Mouse (Mus musculus): ENCODE results near the gene Fam155a. TPM values are rescaled to one million over a fixed set of nuclear protein-coding genes. Genes with fewer than 3 reads are reported as not detected.

Gene Fam155a
- polyA plus RNA-seq, 1 experiment from 2014 or later: 31.2 TPM

GRCm38 (mm10) chr8:9423590-9423989 is 347.4 kb downstream of the Fam155a start:
- H3K27ac ChIP-seq (replicated peaks): 0 out of 2 replicates have a peak overlapping the region, but pooled peaks have one; percentile 1
- H3K27me3 ChIP-seq: no peaks in the 10 kb centered on the region
- no peaks in the 10 kb centered on the region for H3K9me3 ChIP-seq
- no peak overlapping the region for H3K9ac ChIP-seq
- no peak overlapping the region for H3K4me3 ChIP-seq
- ATAC-seq (ENCODE audit: low FRiP score, low read depth): no peak
- 66% methylated on average over 5 of the region's 5 CpGs for WGBS
- H3K36me3 ChIP-seq: no peaks in the 10 kb centered on the region
- no peaks in the 10 kb centered on the region for H3K4me1 ChIP-seq (replicated peaks)
- H3K4me2 ChIP-seq: no peak overlapping the region

GRCm38 (mm10) chr8:9423184-9423583 is 347.8 kb downstream of the Fam155a start:
- no peaks in the 10 kb centered on the region for H3K36me3 ChIP-seq
- 91% methylated on average over 2 of the region's 2 CpGs for WGBS
- no peak overlapping the region for H3K9ac ChIP-seq
- no peaks in the 10 kb centered on the region for H3K9me3 ChIP-seq
- H3K4me1 ChIP-seq (replicated peaks): no peaks in the 10 kb centered on the region
- no peak for ATAC-seq (ENCODE audit: low FRiP score, low read depth)
- no peak overlapping the region for H3K4me2 ChIP-seq
- no peaks in the 10 kb centered on the region for H3K27me3 ChIP-seq
- no peak overlapping the region for H3K4me3 ChIP-seq
- no peak overlapping the region for H3K27ac ChIP-seq (replicated peaks)

- no peak for ATAC-seq (ENCODE audit: low FRiP score, low read depth)
- Histone ChIP-seq H3K27ac (replicated peaks) (no peak overlapping the region), H3K4me3 (no peak overlapping the region), H3K9ac (no peak overlapping the region), H3K4me2 (no peak overlapping the region), H3K4me1 (replicated peaks) (no peaks in the 10 kb centered on the region), H3K27me3 (no peaks in the 10 kb centered on the region), H3K9me3 (no peaks in the 10 kb centered on the region), H3K36me3 (no peaks in the 10 kb centered on the region)
- WGBS: 68% methylated on average over 10 of the region's 10 CpGs
Observed at GRCm38 (mm10) chr8:9418856-9419800, 351.8 kb downstream of the Fam155a start.

GRCm38 (mm10) chr8:9416189-9416588 is 354.8 kb downstream of the Fam155a start:
- Histone ChIP-seq H3K36me3 (no peaks in the 10 kb centered on the region), H3K27ac (replicated peaks) (no peak overlapping the region), H3K27me3 (no peaks in the 10 kb centered on the region), H3K4me2 (no peak overlapping the region), H3K9ac (no peak overlapping the region), H3K4me1 (replicated peaks) (no peaks in the 10 kb centered on the region), H3K4me3 (no peak overlapping the region), H3K9me3 (no peaks in the 10 kb centered on the region)
- ATAC-seq (ENCODE audit: low FRiP score, low read depth): no peak
- WGBS: 93% methylated on average over 9 of the region's 9 CpGs

GRCm38 (mm10) chr8:9408480-9408879 is 362.5 kb downstream of the Fam155a start:
- no peaks in the 10 kb centered on the region for H3K9me3 ChIP-seq
- no peaks in the 10 kb centered on the region for H3K27me3 ChIP-seq
- H3K36me3 ChIP-seq: no peaks in the 10 kb centered on the region
- no peaks in the 10 kb centered on the region for H3K4me1 ChIP-seq (replicated peaks)
- H3K4me3 ChIP-seq: no peak overlapping the region
- H3K4me2 ChIP-seq: no peak overlapping the region
- WGBS: 62% methylated on average over 5 of the region's 5 CpGs
- no peak for ATAC-seq (ENCODE audit: low FRiP score, low read depth)
- H3K9ac ChIP-seq: no peak overlapping the region
- no peak overlapping the region for H3K27ac ChIP-seq (replicated peaks)

- WGBS: 88% methylated on average over 6 of the region's 6 CpGs
- Histone ChIP-seq H3K9me3 (no peaks in the 10 kb centered on the region), H3K36me3 (no peaks in the 10 kb centered on the region), H3K4me2 (no peak overlapping the region), H3K4me1 (replicated peaks) (no peaks in the 10 kb centered on the region), H3K9ac (no peak overlapping the region), H3K4me3 (no peak overlapping the region), H3K27me3 (no peaks in the 10 kb centered on the region), H3K27ac (replicated peaks) (no peak overlapping the region)
- ATAC-seq (ENCODE audit: low FRiP score, low read depth): no peak
Observed at GRCm38 (mm10) chr8:9406204-9406603, 364.8 kb downstream of the Fam155a start.

- no peaks in the 10 kb centered on the region for H3K27me3 ChIP-seq
- no peak for ATAC-seq (ENCODE audit: low FRiP score, low read depth)
- H3K4me2 ChIP-seq: no peak overlapping the region
- H3K9me3 ChIP-seq: no peaks in the 10 kb centered on the region
- no peak overlapping the region for H3K4me3 ChIP-seq
- WGBS: 87% methylated on average over 3 of the region's 3 CpGs
- no peak overlapping the region for H3K9ac ChIP-seq
- H3K4me1 ChIP-seq (replicated peaks): no peaks in the 10 kb centered on the region
- H3K36me3 ChIP-seq: no peaks in the 10 kb centered on the region
- no peak overlapping the region for H3K27ac ChIP-seq (replicated peaks)
Observed at GRCm38 (mm10) chr8:9404651-9405050, 366.3 kb downstream of the Fam155a start.

- no peak for ATAC-seq (ENCODE audit: low FRiP score, low read depth)
- Histone ChIP-seq H3K4me3 (no peak overlapping the region), H3K4me1 (replicated peaks) (peaks cover 5% of the 10 kb centered on the region; the same call in 1 of the 2 replicates), H3K27ac (replicated peaks) (no peak overlapping the region), H3K36me3 (no peaks in the 10 kb centered on the region), H3K4me2 (no peak overlapping the region), H3K9ac (no peak overlapping the region), H3K9me3 (no peaks in the 10 kb centered on the region), H3K27me3 (no peaks in the 10 kb centered on the region)
- WGBS: 68% methylated on average over 4 of the region's 4 CpGs
Observed at GRCm38 (mm10) chr8:9402393-9402792, 368.6 kb downstream of the Fam155a start.

- Histone ChIP-seq H3K4me1 (replicated peaks) (peaks cover 5% of the 10 kb centered on the region; the same call in 1 of the 2 replicates), H3K27ac (replicated peaks) (no peak overlapping the region), H3K4me3 (no peak overlapping the region), H3K36me3 (no peaks in the 10 kb centered on the region), H3K9me3 (no peaks in the 10 kb centered on the region), H3K27me3 (no peaks in the 10 kb centered on the region), H3K9ac (no peak overlapping the region), H3K4me2 (no peak overlapping the region)
- WGBS: 80% methylated on average over 3 of the region's 3 CpGs
- ATAC-seq (ENCODE audit: low FRiP score, low read depth): 0 out of 2 replicates have a peak, but pooled peaks have one; percentile 6
Observed at GRCm38 (mm10) chr8:9398606-9399263, 372.2 kb downstream of the Fam155a start.

- H3K9ac ChIP-seq: no peak overlapping the region
- H3K27ac ChIP-seq (replicated peaks): no peak overlapping the region
- 63% methylated on average over 6 of the region's 6 CpGs for WGBS
Observed at GRCm38 (mm10) chr8:9398040-9398439, 372.9 kb downstream of the Fam155a start.

GRCm38 (mm10) chr8:9394670-9395069 is 376.3 kb downstream of the Fam155a start:
- no peak for ATAC-seq (ENCODE audit: low FRiP score, low read depth)
- peaks cover 5% of the 10 kb centered on the region; the same call in 1 of the 2 replicates for H3K4me1 ChIP-seq (replicated peaks)
- 89% methylated on average over 5 of the region's 5 CpGs for WGBS

More at GRCm38 (mm10) chr8:9398040-9398439, 372.9 kb downstream of the Fam155a start:
- H3K36me3 ChIP-seq: no peaks in the 10 kb centered on the region
- H3K27me3 ChIP-seq: no peaks in the 10 kb centered on the region
- no peak overlapping the region for H3K4me3 ChIP-seq
- H3K9me3 ChIP-seq: no peaks in the 10 kb centered on the region
- no peak overlapping the region for H3K4me2 ChIP-seq
- H3K4me1 ChIP-seq (replicated peaks): peaks cover 5% of the 10 kb centered on the region; the same call in 1 of the 2 replicates
- no peak for ATAC-seq (ENCODE audit: low FRiP score, low read depth)

GRCm38 (mm10) chr8:9393246-9393645 is 377.7 kb downstream of the Fam155a start:
- H3K4me2 ChIP-seq: no peak overlapping the region
- H3K36me3 ChIP-seq: no peaks in the 10 kb centered on the region
- no peak overlapping the region for H3K4me3 ChIP-seq
- ATAC-seq (ENCODE audit: low FRiP score, low read depth): no peak
- H3K4me1 ChIP-seq (replicated peaks): no peaks in the 10 kb centered on the region
- H3K9ac ChIP-seq: no peak overlapping the region
- no peaks in the 10 kb centered on the region for H3K9me3 ChIP-seq
- WGBS: 54% methylated on average over 2 of the region's 2 CpGs
- no peaks in the 10 kb centered on the region for H3K27me3 ChIP-seq
- no peak overlapping the region for H3K27ac ChIP-seq (replicated peaks)

More at GRCm38 (mm10) chr8:9394670-9395069, 376.3 kb downstream of the Fam155a start:
- Histone ChIP-seq H3K27ac (replicated peaks) (no peak overlapping the region), H3K4me2 (no peak overlapping the region), H3K27me3 (no peaks in the 10 kb centered on the region), H3K9me3 (no peaks in the 10 kb centered on the region), H3K36me3 (no peaks in the 10 kb centered on the region), H3K4me3 (no peak overlapping the region), H3K9ac (no peak overlapping the region)

Data from hindbrain, embryonic 15.5 days (tissue).